Mouse (Mus musculus) brain, embryonic 14.5 days (tissue): ENCODE results near the gene Rnls.

Source experiments
- CTCF ChIP-seq: fragments of 200-500 bp; IDR thresholded peaks from 2 replicates; pipeline ENCODE4 v1.5.1; 2012; ENCODE audit warnings: inconsistent platforms, mild to moderate bottlenecking, moderate library complexity, borderline replicate concordance; ENCODE audit not compliant: insufficient read depth, insufficient read length; ENCODE audit errors: extremely low read depth
- POLR2A ChIP-seq: fragments of 200-500 bp; IDR thresholded peaks from 2 replicates; pipeline ENCODE4 v1.6.1; 2012; ENCODE audit warnings: mild to moderate bottlenecking, inconsistent platforms, borderline replicate concordance; ENCODE audit not compliant: poor library complexity, insufficient read depth, insufficient read length, severe bottlenecking; ENCODE audit errors: extremely low read depth

- TF ChIP-seq CTCF (no peak), POLR2A (no peak)
These were observed 289.3 kb downstream of the Rnls start for GRCm38 (mm10) chr19:33102783-33103139.
